Mouse (Mus musculus) liver, embryonic 13.5 days (tissue): ENCODE data around the gene Cuzd1. TPM values are rescaled to one million over a fixed set of nuclear protein-coding genes. Genes with fewer than 3 reads are reported as not detected.

ENCODE experiments used
- ATAC-seq: fragments of 200-750 bp; cut with Nextera tagmentation; 2 replicates; pipeline ENCODE4 v1.8.0; 2017; ENCODE audit warnings: low read depth, mild to moderate bottlenecking, moderate number of reproducible peaks, moderate library complexity
- DNase-seq: peaks from one replicate; pipeline ENCODE4 v3.0.0; 2022
- H3K27ac ChIP-seq: fragments of 300-500 bp; sonication (generic); 2 replicates; pipeline ENCODE4 v1.5.1; 2015; ENCODE audit warnings: moderate library complexity, mild to moderate bottlenecking, inconsistent platforms
- H3K27me3 ChIP-seq: fragments of 300-500 bp; sonication (generic); 2 replicates; pipeline ENCODE4 v1.6.1; 2015; ENCODE audit warnings: mild to moderate bottlenecking, inconsistent platforms
- H3K36me3 ChIP-seq: fragments of 300-500 bp; sonication (generic); 2 replicates; pipeline ENCODE4 v1.6.1; 2015; ENCODE audit warnings: mild to moderate bottlenecking, inconsistent platforms
- H3K4me1 ChIP-seq: fragments of 300-500 bp; sonication (generic); replicated peaks from 2 replicates; pipeline ENCODE4 v1.6.1; 2015; ENCODE audit warnings: inconsistent platforms
- H3K4me2 ChIP-seq: fragments of 300-500 bp; sonication (generic); 2 replicates; pipeline ENCODE4 v1.6.1; 2015; ENCODE audit warnings: inconsistent platforms, mild to moderate bottlenecking, moderate library complexity
- H3K4me3 ChIP-seq: fragments of 300-500 bp; sonication (generic); replicated peaks from 2 replicates; pipeline ENCODE4 v1.5.1; 2015; ENCODE audit warnings: mild to moderate bottlenecking, inconsistent platforms
- H3K9ac ChIP-seq: fragments of 300-500 bp; sonication (generic); 2 replicates; pipeline ENCODE4 v1.6.1; 2015; ENCODE audit warnings: mild to moderate bottlenecking, inconsistent platforms
- H3K9me3 ChIP-seq: fragments of 300-500 bp; sonication (generic); replicated peaks from 2 replicates; pipeline ENCODE4 v1.6.1; 2016; ENCODE audit warnings: inconsistent platforms
- WGBS: fragments of 180-500 bp; shearing (Covaris S2); methylation state at CpG from one replicate; pipeline ENCODE4 v1.1.7; 2015; ENCODE audit not compliant: insufficient replicate concordance; 5-methylcytosine and 5-hydroxymethylcytosine counted together
- polyA plus RNA-seq: library from polyadenylated mRNA; unstranded; fragments of >200 nt; fragmentation: Nextera tagmentation; extraction: Ambion mirVana; gene quantifications from 2 replicates; pipeline ENCODE4 v1.2.1, GENCODE M21; 2015

The Cuzd1 gene
- polyA plus RNA-seq, 1 experiment from 2014 or later, result not detected

DNA sequence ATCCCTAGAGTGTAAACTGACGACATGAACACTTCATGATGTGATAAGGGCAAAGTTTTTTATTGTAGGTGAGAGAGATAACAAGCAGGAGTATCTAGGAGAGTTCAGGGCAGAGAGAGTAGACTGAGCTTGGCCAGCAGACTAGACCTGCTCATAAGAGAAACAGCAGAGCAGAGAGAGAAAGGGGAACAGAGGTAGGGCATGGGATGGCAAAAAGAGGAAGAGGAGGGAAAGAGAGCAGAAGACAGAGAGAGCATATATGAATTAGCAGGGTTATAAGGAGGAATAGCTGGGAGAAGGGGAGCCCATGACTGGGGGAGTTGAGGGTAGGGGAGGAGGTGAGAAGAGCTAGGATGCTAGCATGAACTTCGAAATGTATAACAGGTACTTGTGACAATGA is 9.6 kb upstream of the Cuzd1 start:
- Histone ChIP-seq H3K9ac (no peak overlapping the region), H3K4me1 (no peaks in the 10 kb centered on the region), H3K27ac (no peak overlapping the region), H3K27me3 (no peaks in the 10 kb centered on the region), H3K4me2 (no peak overlapping the region), H3K9me3 (no peaks in the 10 kb centered on the region), H3K36me3 (no peaks in the 10 kb centered on the region), H3K4me3 (no peak overlapping the region)
- ATAC-seq (no peak), DNase-seq (no peak)
- WGBS, result 49% methylated on average over 2 of the region's 2 CpGs

DNA sequence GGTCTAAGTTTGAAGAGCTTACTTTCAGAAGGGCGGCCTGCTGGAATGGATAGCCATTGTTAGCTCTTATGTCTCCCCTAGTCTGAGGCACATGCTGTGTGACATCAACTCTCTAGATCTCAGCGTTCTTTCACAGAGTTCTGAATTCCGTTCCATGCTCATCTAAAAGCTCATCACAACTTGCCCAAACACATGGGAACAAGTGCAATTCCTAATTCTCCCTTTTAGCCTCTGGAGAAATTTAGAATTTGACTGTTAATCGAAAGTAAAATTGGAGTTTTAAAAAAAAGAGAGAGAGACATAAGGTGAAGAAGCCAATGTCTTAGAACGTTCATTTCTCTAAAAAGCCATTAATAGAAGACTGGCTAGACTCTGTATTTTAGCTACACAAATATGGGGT is 7.3 kb upstream of the Cuzd1 start, which contains the start of gene Fam24b:
TSS of gene Fam24b (minus strand) at position 101 of the 400 bp plus-strand sequence.
- no peak for DNase-seq

DNA sequence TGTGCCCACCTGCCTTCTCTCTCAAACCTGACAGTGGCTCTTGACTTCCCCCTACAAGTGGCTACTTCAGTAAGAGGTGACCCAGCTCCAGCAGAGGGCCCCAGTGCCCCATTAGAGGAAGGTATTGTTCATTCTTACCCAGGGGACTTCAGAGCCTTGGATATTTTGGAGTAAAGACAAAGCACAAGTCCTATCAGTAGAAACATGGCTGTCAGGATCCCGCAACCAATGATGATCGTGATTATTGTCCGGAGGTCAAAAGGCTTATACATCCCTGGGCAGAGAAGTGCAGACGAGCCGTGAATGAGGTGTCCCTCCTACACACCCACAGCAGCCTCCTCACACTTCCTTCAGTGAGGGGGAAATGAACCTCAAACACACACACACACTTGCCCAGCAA is 5.0 kb upstream of the Cuzd1 start:
- Histone ChIP-seq H3K4me3 (no peak overlapping the region), H3K9me3 (no peaks in the 10 kb centered on the region), H3K4me1 (no peaks in the 10 kb centered on the region), H3K36me3 (no peaks in the 10 kb centered on the region), H3K9ac (no peak overlapping the region), H3K27ac (no peak overlapping the region), H3K27me3 (no peaks in the 10 kb centered on the region), H3K4me2 (no peak overlapping the region)
- DNase-seq (no peak), ATAC-seq (no peak)
- 80% methylated on average over 5 of the region's 5 CpGs for WGBS

More for the DNA sequence above, 7.3 kb upstream of the Cuzd1 start, which contains the start of gene Fam24b:
- 76% methylated on average over 5 of the region's 5 CpGs for WGBS
- Histone ChIP-seq H3K27ac (no peak within 1 kb of the TSS), H3K4me3 (no peak within 1 kb of the TSS), H3K27me3 (no peaks in the 10 kb centered on the region), H3K4me1 (no peaks in the 10 kb centered on the region), H3K9ac (no peak within 1 kb of the TSS), H3K9me3 (no peaks in the 10 kb centered on the region), H3K36me3 (no peaks in the 10 kb centered on the region), H3K4me2 (no peak within 1 kb of the TSS)
- ATAC-seq, result no peak

DNA sequence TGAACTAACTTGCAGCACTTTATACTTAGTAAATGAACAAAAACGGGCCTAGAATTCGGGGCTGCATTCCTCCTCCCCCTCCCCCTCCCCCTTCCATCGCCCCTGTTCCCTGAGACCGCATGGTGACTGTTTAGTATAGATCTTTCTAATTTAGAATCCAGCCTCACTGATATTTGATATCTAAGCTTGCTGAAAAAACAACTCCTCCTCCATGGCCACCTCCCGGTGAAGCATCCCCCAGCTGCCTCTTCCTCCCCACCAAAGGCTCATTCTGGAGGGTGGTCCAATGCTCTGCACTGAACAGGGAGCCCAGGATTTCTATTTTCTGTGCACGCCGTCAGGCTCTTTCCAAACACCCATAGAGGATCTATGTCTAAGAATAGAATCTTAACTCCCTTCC is 3.8 kb downstream of the Cuzd1 start:
- Histone ChIP-seq H3K9ac (no peak overlapping the region), H3K36me3 (no peaks in the 10 kb centered on the region), H3K4me1 (no peaks in the 10 kb centered on the region), H3K4me2 (no peak overlapping the region), H3K9me3 (no peaks in the 10 kb centered on the region), H3K27me3 (no peaks in the 10 kb centered on the region), H3K4me3 (no peak overlapping the region), H3K27ac (no peak overlapping the region)
- 74% methylated on average over 5 of the region's 7 CpGs for WGBS
- ATAC-seq (no peak), DNase-seq (no peak)

DNA sequence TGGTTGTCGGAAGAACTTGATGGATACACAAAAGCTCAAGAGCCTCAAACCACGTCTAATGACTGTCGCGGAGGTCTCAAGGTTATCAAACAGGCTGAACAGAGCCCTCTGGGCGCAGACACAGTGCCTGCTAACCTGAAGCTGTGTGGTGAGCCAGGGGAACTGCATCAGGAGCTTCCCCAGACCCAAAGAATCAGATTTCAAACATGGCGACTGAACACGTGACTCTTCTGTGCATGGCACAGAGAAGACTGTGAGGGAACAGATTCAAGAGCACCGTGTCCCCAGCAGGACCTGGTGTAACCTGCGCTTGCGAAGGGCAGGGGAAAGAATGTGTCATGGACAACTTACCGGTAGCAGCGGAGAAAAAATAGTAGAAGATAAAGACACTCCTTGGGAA is 4.5 kb downstream of the Cuzd1 start:
- no peak overlapping the region for H3K4me2 ChIP-seq
- no peak overlapping the region for H3K27ac ChIP-seq
- ATAC-seq, result no peak
- H3K27me3 ChIP-seq, result no peaks in the 10 kb centered on the region
- no peak overlapping the region for H3K4me3 ChIP-seq
- H3K9ac ChIP-seq, result no peak overlapping the region
- no peaks in the 10 kb centered on the region for H3K4me1 ChIP-seq
- WGBS, result 51% methylated on average over 12 of the region's 12 CpGs
- H3K9me3 ChIP-seq, result no peaks in the 10 kb centered on the region
- no peaks in the 10 kb centered on the region for H3K36me3 ChIP-seq
- DNase-seq, result no peak

DNA sequence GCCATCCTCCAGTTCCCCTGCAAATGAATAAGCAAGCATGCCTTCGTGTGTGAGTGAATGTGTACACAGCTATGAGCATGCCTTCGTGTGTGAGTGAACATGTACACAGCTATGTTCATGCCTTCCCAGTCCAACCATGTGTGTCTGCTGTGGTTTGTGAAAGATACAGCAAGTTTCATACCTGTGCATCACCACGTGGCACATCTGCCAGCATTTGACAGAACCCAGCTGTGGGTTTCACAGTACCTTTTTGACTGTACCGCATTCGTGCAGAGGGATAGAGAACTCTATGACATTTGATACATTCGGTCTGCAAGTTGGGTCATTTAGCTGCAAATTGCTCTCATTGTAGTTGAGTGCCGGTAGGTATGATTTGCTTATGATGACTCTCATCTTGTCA is 7.6 kb downstream of the Cuzd1 start:
- H3K36me3 ChIP-seq, result no peaks in the 10 kb centered on the region
- no peaks in the 10 kb centered on the region for H3K9me3 ChIP-seq
- no peaks in the 10 kb centered on the region for H3K4me1 ChIP-seq
- DNase-seq (no peak), ATAC-seq (no peak)
- no peak overlapping the region for H3K9ac ChIP-seq
- WGBS, result 57% methylated on average over 7 of the region's 7 CpGs
- no peak overlapping the region for H3K27ac ChIP-seq
- no peak overlapping the region for H3K4me2 ChIP-seq
- no peaks in the 10 kb centered on the region for H3K27me3 ChIP-seq
- H3K4me3 ChIP-seq, result no peak overlapping the region

DNA sequence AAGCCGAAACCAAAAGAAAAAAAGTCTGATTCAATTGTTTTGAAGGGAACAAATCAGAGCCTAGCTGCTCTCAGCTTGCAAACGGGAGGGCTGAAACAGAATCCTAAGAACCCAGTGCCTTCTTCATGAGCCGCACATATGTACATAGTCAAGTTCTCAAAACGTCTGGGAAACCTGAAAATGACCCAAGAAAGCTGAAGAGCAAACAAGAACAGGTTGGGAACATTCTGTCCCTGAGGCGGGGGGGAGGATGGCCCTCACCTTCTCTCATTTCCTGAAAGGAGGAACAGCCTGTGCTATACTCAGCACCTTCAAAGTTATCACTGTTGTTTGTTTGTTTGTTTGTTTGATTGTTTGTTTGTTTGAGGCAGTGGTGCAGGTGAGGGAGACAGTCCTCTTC is 15.4 kb downstream of the Cuzd1 start:
- no peak for DNase-seq
- no peaks in the 10 kb centered on the region for H3K4me1 ChIP-seq
- H3K9ac ChIP-seq, result no peak overlapping the region
- WGBS, result 58% methylated on average over 5 of the region's 5 CpGs
- no peaks in the 10 kb centered on the region for H3K9me3 ChIP-seq
- no peaks in the 10 kb centered on the region for H3K36me3 ChIP-seq
- H3K27ac ChIP-seq, result no peak overlapping the region
- no peak overlapping the region for H3K4me2 ChIP-seq
- ATAC-seq, result no peak
- H3K27me3 ChIP-seq, result no peaks in the 10 kb centered on the region
- H3K4me3 ChIP-seq, result no peak overlapping the region

DNA sequence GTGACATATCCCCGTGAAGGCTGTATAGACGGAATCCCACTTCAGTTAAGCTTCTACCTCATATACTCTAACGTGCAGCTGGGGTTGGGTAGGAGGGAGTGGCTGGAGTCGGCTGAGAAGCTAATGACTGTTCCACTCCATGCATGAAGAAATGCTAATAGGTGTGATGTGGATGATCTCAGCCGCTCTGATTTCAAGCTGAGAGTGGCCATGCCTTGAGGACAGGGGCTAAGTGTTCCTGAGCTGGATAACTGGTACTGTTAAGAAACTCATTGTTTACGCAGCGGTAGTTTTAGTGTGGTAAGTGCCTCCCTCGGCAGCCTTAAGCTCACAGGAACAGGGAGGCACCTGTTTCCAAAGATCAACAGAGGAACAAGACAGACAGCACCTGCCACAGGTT is 18.8 kb downstream of the Cuzd1 start:
- Histone ChIP-seq H3K27ac (no peak overlapping the region), H3K4me1 (no peaks in the 10 kb centered on the region), H3K9me3 (no peaks in the 10 kb centered on the region), H3K4me2 (no peak overlapping the region), H3K36me3 (no peaks in the 10 kb centered on the region), H3K9ac (no peak overlapping the region), H3K27me3 (no peaks in the 10 kb centered on the region), H3K4me3 (no peak overlapping the region)
- DNase-seq (no peak), ATAC-seq (no peak)
- 61% methylated on average over 8 of the region's 8 CpGs for WGBS

DNA sequence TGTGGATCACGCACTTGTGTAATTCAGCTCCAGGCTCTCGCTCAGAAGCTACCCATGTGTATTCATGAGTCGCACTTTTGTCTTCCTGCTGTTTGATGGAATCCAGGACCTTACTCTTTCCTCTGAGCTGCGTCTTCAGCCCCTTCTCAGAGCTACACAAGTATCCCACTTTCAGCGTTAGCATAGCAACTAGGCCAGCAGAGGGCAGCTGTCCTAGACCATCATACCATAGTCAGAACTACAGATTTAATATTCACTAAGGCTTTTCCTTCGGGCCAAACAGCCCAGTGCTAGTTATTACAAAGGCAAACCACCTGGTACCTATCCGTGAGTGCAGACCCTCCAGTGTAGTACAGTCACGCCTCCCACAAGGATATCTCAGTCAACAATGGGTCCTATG is 24.9 kb downstream of the Cuzd1 start:
- Histone ChIP-seq H3K27ac (no peak overlapping the region), H3K4me3 (no peak overlapping the region), H3K9ac (no peak overlapping the region), H3K4me2 (no peak overlapping the region), H3K9me3 (no peaks in the 10 kb centered on the region), H3K27me3 (no peaks in the 10 kb centered on the region), H3K4me1 (no peaks in the 10 kb centered on the region), H3K36me3 (no peaks in the 10 kb centered on the region)
- WGBS, result 69% methylated on average over 8 of the region's 8 CpGs
- ATAC-seq, result no peak
- DNase-seq, result no peak

DNA sequence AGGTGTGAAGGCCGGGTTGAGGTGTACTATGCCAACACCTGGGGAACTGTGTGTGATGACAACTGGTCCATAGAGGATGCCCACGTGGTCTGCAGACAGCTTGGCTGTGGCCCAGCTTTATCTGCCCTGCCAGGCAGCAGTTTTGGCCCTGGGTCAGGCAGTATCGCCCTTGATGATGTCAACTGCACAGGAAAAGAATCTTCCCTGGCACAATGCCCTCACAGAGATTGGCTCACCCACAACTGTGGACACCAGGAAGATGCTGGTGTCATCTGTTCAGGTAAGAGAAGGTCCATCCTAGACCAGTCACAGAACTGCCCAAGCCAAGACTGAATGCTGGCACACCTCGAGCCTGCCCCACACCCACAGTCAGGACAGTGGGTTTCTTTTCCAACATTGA is 56.2 kb downstream of the Cuzd1 start:
- ATAC-seq, result no peak
- H3K27ac ChIP-seq, result no peak overlapping the region
- no peaks in the 10 kb centered on the region for H3K36me3 ChIP-seq
- H3K4me2 ChIP-seq, result no peak overlapping the region
- H3K9me3 ChIP-seq, result no peaks in the 10 kb centered on the region
- WGBS, result 53% methylated on average over 4 of the region's 4 CpGs
- no peaks in the 10 kb centered on the region for H3K27me3 ChIP-seq
- H3K9ac ChIP-seq, result no peak overlapping the region
- no peak overlapping the region for H3K4me3 ChIP-seq
- DNase-seq, result no peak
- no peaks in the 10 kb centered on the region for H3K4me1 ChIP-seq

DNA sequence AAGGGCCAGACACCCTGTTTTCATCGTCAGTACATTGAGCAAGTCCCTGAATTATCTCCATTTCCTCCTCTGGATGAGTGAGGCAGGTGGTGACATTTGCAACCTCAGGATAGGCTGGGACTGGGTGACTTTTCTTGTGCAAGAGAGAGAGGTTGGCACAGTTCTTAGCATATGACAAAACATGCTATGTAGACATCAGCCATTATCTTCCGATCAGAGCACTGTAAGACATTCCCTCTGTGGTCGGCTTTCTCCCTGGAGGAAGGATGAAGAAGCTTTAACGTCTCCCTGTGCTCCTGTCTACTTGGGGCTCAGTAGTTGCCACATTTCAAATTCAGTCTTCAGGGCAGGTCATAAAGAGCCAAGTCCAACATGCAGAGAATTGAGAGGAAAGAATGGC is 57.8 kb downstream of the Cuzd1 start:
- WGBS, result 60% methylated on average over 4 of the region's 4 CpGs
- H3K9ac ChIP-seq, result no peak overlapping the region
- DNase-seq (no peak), ATAC-seq (no peak)
- H3K4me1 ChIP-seq, result no peaks in the 10 kb centered on the region
- no peaks in the 10 kb centered on the region for H3K36me3 ChIP-seq
- H3K4me2 ChIP-seq, result no peak overlapping the region
- no peak overlapping the region for H3K4me3 ChIP-seq
- H3K27ac ChIP-seq, result no peak overlapping the region
- H3K27me3 ChIP-seq, result no peaks in the 10 kb centered on the region
- no peaks in the 10 kb centered on the region for H3K9me3 ChIP-seq

DNA sequence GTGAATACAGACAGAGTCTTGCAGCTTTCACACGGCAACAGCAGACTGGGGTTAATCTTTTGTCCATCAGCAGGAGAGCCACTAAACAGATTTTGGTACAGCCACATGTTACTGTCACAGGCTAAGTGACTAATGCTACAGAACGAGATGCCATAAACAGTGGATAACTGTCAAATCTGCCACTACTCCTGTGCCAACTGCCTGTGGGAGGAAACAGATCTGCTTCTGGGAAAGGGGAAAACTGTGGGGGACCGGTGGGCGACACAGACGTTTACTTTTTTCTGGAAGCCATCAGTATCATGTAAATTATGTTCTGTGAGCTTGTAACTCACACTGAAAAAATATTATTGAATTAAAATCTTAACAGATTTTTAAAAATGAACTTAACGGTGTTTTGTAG is 61.1 kb downstream of the Cuzd1 start:
- ATAC-seq (no peak), DNase-seq (no peak)
- 56% methylated on average over 6 of the region's 6 CpGs for WGBS
- no peaks in the 10 kb centered on the region for H3K4me1 ChIP-seq
- H3K4me3 ChIP-seq, result no peak overlapping the region
- no peak overlapping the region for H3K9ac ChIP-seq
- H3K4me2 ChIP-seq, result no peak overlapping the region
- no peaks in the 10 kb centered on the region for H3K27me3 ChIP-seq
- no peak overlapping the region for H3K27ac ChIP-seq
- no peaks in the 10 kb centered on the region for H3K9me3 ChIP-seq
- H3K36me3 ChIP-seq, result no peaks in the 10 kb centered on the region
